Mouse (Mus musculus): Measurements from ENCODE around the gene Stx1a. TPM values are rescaled to one million over a fixed set of nuclear protein-coding genes. Genes with fewer than 3 reads are reported as not detected.

Gene Stx1a
- polyA plus RNA-seq, 1 experiment, result 5.3 TPM

- TF ChIP-seq FOSL1 (IDR thresholded peaks at IDR 0.05; ENCODE audit: insufficient read depth, low read length, poor library complexity, severe bottlenecking) (no peak), MYOG (IDR thresholded peaks at IDR 0.05; ENCODE audit: control insufficient read depth, extremely low read depth, insufficient read length) (no peak), USF1 (IDR thresholded peaks at IDR 0.05; ENCODE audit: low read depth) (no peak), MYOD1 (IDR thresholded peaks at IDR 0.05; ENCODE audit: control insufficient read depth, insufficient read length, low read depth) (no peak), CTCF (IDR thresholded peaks at IDR 0.05; ENCODE audit: control insufficient read depth, insufficient read depth, insufficient read length) (no peak), MAX (IDR thresholded peaks at IDR 0.05) (no peak), CEBPB (IDR thresholded peaks at IDR 0.05; ENCODE audit: low read depth) (no peak)
- no peaks in the 10 kb centered on the region for H3K79me3 ChIP-seq (ENCODE audit: low read depth)
- H3ac ChIP-seq (ENCODE audit: control insufficient read depth, insufficient read length, low read depth), result no peak overlapping the region
- H3K4me3 ChIP-seq (ENCODE audit: insufficient read depth, poor library complexity, severe bottlenecking), result no peak overlapping the region
- H3K36me3 ChIP-seq (ENCODE audit: control insufficient read depth, insufficient read depth), result no peaks in the 10 kb centered on the region
- H3K27me3 ChIP-seq (ENCODE audit: control insufficient read depth, insufficient read depth, insufficient read length), result no peaks in the 10 kb centered on the region
- H3K79me2 ChIP-seq (ENCODE audit: control insufficient read depth, insufficient read depth), result no peaks in the 10 kb centered on the region
Observed at GRCm38 (mm10) chr5:135010841-135011743, 12.2 kb upstream of the Stx1a start.

GRCm38 (mm10) chr5:135011809-135012613 is 11.3 kb upstream of the Stx1a start:
- H3K27me3 ChIP-seq (ENCODE audit: control insufficient read depth, insufficient read depth, insufficient read length), result no peaks in the 10 kb centered on the region
- no peaks in the 10 kb centered on the region for H3K79me2 ChIP-seq (ENCODE audit: control insufficient read depth, insufficient read depth)
- H3K4me3 ChIP-seq (ENCODE audit: insufficient read depth, poor library complexity, severe bottlenecking), result no peak overlapping the region
- no peaks in the 10 kb centered on the region for H3K79me3 ChIP-seq (ENCODE audit: low read depth)
- TF ChIP-seq USF1 (IDR thresholded peaks at IDR 0.05; ENCODE audit: low read depth), result no peak
- TF ChIP-seq FOSL1 (IDR thresholded peaks at IDR 0.05; ENCODE audit: insufficient read depth, low read length, poor library complexity, severe bottlenecking), result no peak
- no peak for TF ChIP-seq MAX (IDR thresholded peaks at IDR 0.05)
- no peak for TF ChIP-seq MYOD1 (IDR thresholded peaks at IDR 0.05; ENCODE audit: control insufficient read depth, insufficient read length, low read depth)
- no peak for TF ChIP-seq CTCF (IDR thresholded peaks at IDR 0.05; ENCODE audit: control insufficient read depth, insufficient read depth, insufficient read length)
- TF ChIP-seq MYOG (IDR thresholded peaks at IDR 0.05; ENCODE audit: control insufficient read depth, extremely low read depth, insufficient read length), result no peak
- TF ChIP-seq CEBPB (IDR thresholded peaks at IDR 0.05; ENCODE audit: low read depth), result no peak
- H3K36me3 ChIP-seq (ENCODE audit: control insufficient read depth, insufficient read depth), result no peaks in the 10 kb centered on the region
- no peak overlapping the region for H3ac ChIP-seq (ENCODE audit: control insufficient read depth, insufficient read length, low read depth)

GRCm38 (mm10) chr5:135012671-135013441 is 10.4 kb upstream of the Stx1a start:
- no peaks in the 10 kb centered on the region for H3K79me3 ChIP-seq (ENCODE audit: low read depth)
- no peak overlapping the region for H3K4me3 ChIP-seq (ENCODE audit: insufficient read depth, poor library complexity, severe bottlenecking)
- no peak for TF ChIP-seq USF1 (IDR thresholded peaks at IDR 0.05; ENCODE audit: low read depth)
- peak; percentile 76 for TF ChIP-seq CTCF (IDR thresholded peaks at IDR 0.05; ENCODE audit: control insufficient read depth, insufficient read depth, insufficient read length)
- no peaks in the 10 kb centered on the region for H3K27me3 ChIP-seq (ENCODE audit: control insufficient read depth, insufficient read depth, insufficient read length)
- no peak overlapping the region for H3ac ChIP-seq (ENCODE audit: control insufficient read depth, insufficient read length, low read depth)
- H3K79me2 ChIP-seq (ENCODE audit: control insufficient read depth, insufficient read depth), result no peaks in the 10 kb centered on the region
- no peaks in the 10 kb centered on the region for H3K36me3 ChIP-seq (ENCODE audit: control insufficient read depth, insufficient read depth)

- no peak for TF ChIP-seq USF1 (IDR thresholded peaks at IDR 0.05; ENCODE audit: low read depth)
- peak; percentile 87 for TF ChIP-seq CTCF (IDR thresholded peaks at IDR 0.05; ENCODE audit: control insufficient read depth, insufficient read depth, insufficient read length)
- no peak for TF ChIP-seq MAX (IDR thresholded peaks at IDR 0.05)
- no peak for TF ChIP-seq MYOG (IDR thresholded peaks at IDR 0.05; ENCODE audit: control insufficient read depth, extremely low read depth, insufficient read length)
- no peaks in the 10 kb centered on the region for H3K79me3 ChIP-seq (ENCODE audit: low read depth)
- H3K79me2 ChIP-seq (ENCODE audit: control insufficient read depth, insufficient read depth), result no peaks in the 10 kb centered on the region
- no peak overlapping the region for H3ac ChIP-seq (ENCODE audit: control insufficient read depth, insufficient read length, low read depth)
- H3K36me3 ChIP-seq (ENCODE audit: control insufficient read depth, insufficient read depth), result no peaks in the 10 kb centered on the region
- H3K4me3 ChIP-seq (ENCODE audit: insufficient read depth, poor library complexity, severe bottlenecking), result no peak overlapping the region
- H3K27me3 ChIP-seq (ENCODE audit: control insufficient read depth, insufficient read depth, insufficient read length), result no peaks in the 10 kb centered on the region
Observed at GRCm38 (mm10) chr5:135015497-135015896, 7.8 kb upstream of the Stx1a start.

GRCm38 (mm10) chr5:135016224-135016759 is 7.0 kb upstream of the Stx1a start:
- Histone ChIP-seq H3K4me3 (ENCODE audit: insufficient read depth, poor library complexity, severe bottlenecking) (no peak overlapping the region), H3K79me2 (ENCODE audit: control insufficient read depth, insufficient read depth) (no peaks in the 10 kb centered on the region), H3ac (ENCODE audit: control insufficient read depth, insufficient read length, low read depth) (no peak overlapping the region), H3K79me3 (ENCODE audit: low read depth) (no peaks in the 10 kb centered on the region), H3K27me3 (ENCODE audit: control insufficient read depth, insufficient read depth, insufficient read length) (no peaks in the 10 kb centered on the region), H3K36me3 (ENCODE audit: control insufficient read depth, insufficient read depth) (no peaks in the 10 kb centered on the region)
- TF ChIP-seq MYOD1 (IDR thresholded peaks at IDR 0.05; ENCODE audit: control insufficient read depth, insufficient read length, low read depth) (no peak), USF1 (IDR thresholded peaks at IDR 0.05; ENCODE audit: low read depth) (no peak), MAX (IDR thresholded peaks at IDR 0.05) (no peak), FOSL1 (IDR thresholded peaks at IDR 0.05; ENCODE audit: insufficient read depth, low read length, poor library complexity, severe bottlenecking) (no peak), MYOG (IDR thresholded peaks at IDR 0.05; ENCODE audit: control insufficient read depth, extremely low read depth, insufficient read length) (no peak), CTCF (IDR thresholded peaks at IDR 0.05; ENCODE audit: control insufficient read depth, insufficient read depth, insufficient read length) (no peak), CEBPB (IDR thresholded peaks at IDR 0.05; ENCODE audit: low read depth) (no peak)
